Mouse (Mus musculus) hindbrain, embryonic 14.5 days (tissue): ENCODE results near the gene Sin3a. TPM values are rescaled to one million over a fixed set of nuclear protein-coding genes. Genes with fewer than 3 reads are reported as not detected.

Source experiments
- ATAC-seq: fragments of 200-750 bp; cut with Nextera tagmentation; 2 replicates; pipeline ENCODE4 v1.8.0; 2017; ENCODE audit warnings: moderate number of reproducible peaks, mild to moderate bottlenecking, moderate TSS enrichment, moderate library complexity; ENCODE audit not compliant: low FRiP score
- DNase-seq: peaks from one replicate; pipeline ENCODE4 v3.0.0-alpha.2; 2015; ENCODE audit warnings: low spot score
- H3K27ac ChIP-seq: fragments of 300-500 bp; sonication (generic); 2 replicates; pipeline ENCODE4 v1.5.1; 2014; ENCODE audit warnings: mild to moderate bottlenecking, moderate library complexity
- H3K27me3 ChIP-seq: fragments of 300-500 bp; sonication (generic); 2 replicates; pipeline ENCODE4 v1.6.1; 2014; ENCODE audit warnings: mild to moderate bottlenecking, low read length, mixed read lengths; ENCODE audit not compliant: control insufficient read depth, insufficient read depth
- H3K36me3 ChIP-seq: fragments of 300-500 bp; sonication (generic); replicated peaks from 2 replicates; pipeline ENCODE4 v1.6.1; 2014; ENCODE audit not compliant: control insufficient read depth, insufficient read depth
- H3K4me1 ChIP-seq: fragments of 300-500 bp; sonication (generic); replicated peaks from 2 replicates; pipeline ENCODE4 v1.6.1; 2014; ENCODE audit warnings: antibody characterized with exemption, low read length, mixed read lengths; ENCODE audit not compliant: control insufficient read depth, insufficient read depth
- H3K4me2 ChIP-seq: fragments of 300-500 bp; sonication (generic); replicated peaks from 2 replicates; pipeline ENCODE4 v1.6.1; 2014; ENCODE audit warnings: mild to moderate bottlenecking, moderate library complexity
- H3K4me3 ChIP-seq: fragments of 300-500 bp; sonication (generic); replicated peaks from 2 replicates; pipeline ENCODE4 v1.5.1; 2014; ENCODE audit warnings: mild to moderate bottlenecking, low read length
- H3K9ac ChIP-seq: fragments of 300-500 bp; sonication (generic); 2 replicates; pipeline ENCODE4 v1.6.1; 2014
- H3K9me3 ChIP-seq: fragments of 300-500 bp; sonication (generic); 2 replicates; pipeline ENCODE4 v1.6.1; 2016; ENCODE audit warnings: low read length; ENCODE audit not compliant: control insufficient read depth
- WGBS: fragments of 180-500 bp; shearing (Covaris S2); extraction: QIAGEN DNeasy Blood & Tissue Kit; methylation state at CpG from one replicate; pipeline ENCODE4 v1.1.7; 2014; 5-methylcytosine and 5-hydroxymethylcytosine counted together
- polyA plus RNA-seq: library from polyadenylated mRNA; unstranded; fragments of >200 nt; fragmentation: Nextera tagmentation; extraction: Ambion mirVana; gene quantifications from 2 replicates; pipeline ENCODE4 v1.2.1, GENCODE M21; 2014

The Sin3a gene
- polyA plus RNA-seq, 1 experiment from 2014 or later: 28.2 TPM

DNA sequence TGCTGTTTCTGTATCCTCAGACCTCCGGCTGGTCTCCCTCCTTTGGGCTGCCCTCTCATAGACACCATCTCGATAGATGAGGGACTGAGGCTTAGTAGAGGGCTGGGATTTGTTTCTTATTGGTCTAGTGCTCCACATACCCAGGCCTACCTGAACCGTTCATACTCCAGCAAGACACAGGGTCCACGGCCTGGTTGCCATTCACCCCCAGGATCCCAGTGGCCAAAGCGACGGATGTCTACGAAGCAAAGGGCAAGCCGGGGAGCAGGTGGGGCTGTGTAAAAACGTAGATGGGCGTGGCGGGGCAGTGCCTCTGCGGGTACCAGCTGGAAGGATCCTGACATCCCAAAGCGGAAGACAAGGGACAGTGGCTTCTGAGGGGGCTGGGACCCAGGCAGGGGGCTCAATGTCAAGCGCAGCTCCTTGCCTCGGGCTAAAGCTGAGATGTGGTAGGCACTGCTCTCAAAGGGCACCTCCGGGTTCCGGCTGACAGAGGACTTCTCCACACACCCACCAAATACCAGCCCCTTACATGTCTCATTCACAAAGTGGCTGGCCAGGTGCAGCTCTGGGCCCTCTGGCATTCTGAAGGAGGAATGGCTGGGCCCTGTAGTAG lies 74.7 kb downstream of the Sin3a start:
- Histone ChIP-seq H3K4me2 (peak overlapping the region; percentile 61), H3K27ac (no peak overlapping the region), H3K36me3 (peaks cover 30% of the 10 kb centered on the region), H3K4me3 (peak overlapping the region; percentile 45; the same call in 1 of the 2 replicates), H3K9me3 (no peaks in the 10 kb centered on the region), H3K27me3 (no peaks in the 10 kb centered on the region), H3K9ac (0 out of 2 replicates have a peak overlapping the region, but pooled peaks have one; percentile 55), H3K4me1 (peaks cover 18% of the 10 kb centered on the region)
- ATAC-seq: no peak
- 87% methylated on average over 17 of the region's 17 CpGs for WGBS
- DNase-seq: no peak

- 7% methylated on average over 19 of the region's 19 CpGs for WGBS
- peak overlapping the region; percentile 87 for H3K27ac ChIP-seq
- H3K4me3 ChIP-seq: peak overlapping the region; percentile 45
- DNase-seq: peak; percentile 29
- peaks cover 18% of the 10 kb centered on the region for H3K4me1 ChIP-seq
- H3K9me3 ChIP-seq: no peaks in the 10 kb centered on the region
- H3K36me3 ChIP-seq: peaks cover 21% of the 10 kb centered on the region
- peak; percentile 52 for ATAC-seq
- no peaks in the 10 kb centered on the region for H3K27me3 ChIP-seq
- H3K9ac ChIP-seq: peak overlapping the region; percentile 55
- peak overlapping the region; percentile 61 for H3K4me2 ChIP-seq
Observed at GRCm38 (mm10) chr9:57147205-57148143, 75.6 kb downstream of the Sin3a start.

GRCm38 (mm10) chr9:57148144-57148878 lies 76.5 kb downstream of the Sin3a start, which contains the start of gene Neil1:
Gene Neil1, minus strand, starts transcription at chr9:57148305.
- H3K4me2 ChIP-seq: peak within 1 kb of the TSS; percentile 61
- under 1% methylated on average over 27 of the region's 27 CpGs for WGBS
- peak within 1 kb of the TSS; percentile 55 for H3K9ac ChIP-seq
- H3K36me3 ChIP-seq: peaks cover 15% of the 10 kb centered on the region
- peak within 1 kb of the TSS; percentile 87 for H3K27ac ChIP-seq
- DNase-seq (peak; percentile 90), ATAC-seq (peak; percentile 92)
- H3K27me3 ChIP-seq: no peaks in the 10 kb centered on the region
- peak within 1 kb of the TSS; percentile 45 for H3K4me3 ChIP-seq
- peaks cover 18% of the 10 kb centered on the region for H3K4me1 ChIP-seq
- H3K9me3 ChIP-seq: no peaks in the 10 kb centered on the region

DNA sequence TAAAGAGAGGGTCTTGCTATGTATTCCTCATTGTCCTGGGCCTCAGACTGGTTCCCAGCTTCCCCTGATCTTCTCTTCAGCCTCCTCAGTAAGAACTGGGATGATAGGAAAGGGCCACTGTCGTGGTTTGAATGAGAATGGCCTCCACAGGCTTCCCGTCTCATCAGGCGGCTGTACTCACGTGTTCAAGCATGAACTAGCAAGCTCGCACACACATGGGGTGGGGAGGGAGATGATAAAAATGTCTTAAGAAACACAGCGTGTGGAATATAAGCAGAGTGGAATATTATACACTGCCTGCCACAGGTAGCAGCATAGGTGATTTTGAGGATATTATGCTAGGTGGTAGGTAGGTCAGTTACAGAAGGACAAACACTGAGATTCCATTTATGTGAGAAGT lies 77.2 kb downstream of the Sin3a start:
- peaks cover 18% of the 10 kb centered on the region for H3K4me1 ChIP-seq
- peaks cover 9% of the 10 kb centered on the region; the same call in 1 of the 2 replicates for H3K36me3 ChIP-seq
- peak overlapping the region; percentile 55 for H3K9ac ChIP-seq
- peak overlapping the region; percentile 45 for H3K4me3 ChIP-seq
- H3K4me2 ChIP-seq: peak overlapping the region; percentile 61
- H3K27me3 ChIP-seq: no peaks in the 10 kb centered on the region
- DNase-seq (no peak), ATAC-seq (no peak)
- H3K9me3 ChIP-seq: no peaks in the 10 kb centered on the region
- 71% methylated on average over 6 of the region's 6 CpGs for WGBS
- peak overlapping the region; percentile 87 for H3K27ac ChIP-seq

- Histone ChIP-seq H3K27ac (no peak overlapping the region), H3K4me2 (no peak overlapping the region), H3K27me3 (no peaks in the 10 kb centered on the region), H3K4me1 (peaks cover 18% of the 10 kb centered on the region), H3K36me3 (0 out of 2 replicates have a peak, but pooled peaks cover 6% of the 10 kb centered on the region), H3K4me3 (no peak overlapping the region), H3K9ac (no peak overlapping the region), H3K9me3 (no peaks in the 10 kb centered on the region)
- DNase-seq (no peak), ATAC-seq (no peak)
- WGBS: 89% methylated on average over 5 of the region's 5 CpGs
Observed at GRCm38 (mm10) chr9:57150192-57150591, 78.4 kb downstream of the Sin3a start.

GRCm38 (mm10) chr9:57152331-57152730 lies 80.5 kb downstream of the Sin3a start:
- Histone ChIP-seq H3K36me3 (0 out of 2 replicates have a peak, but pooled peaks cover 14% of the 10 kb centered on the region), H3K4me3 (no peak overlapping the region), H3K27me3 (no peaks in the 10 kb centered on the region), H3K9ac (no peak overlapping the region), H3K4me2 (no peak overlapping the region), H3K4me1 (peaks cover 18% of the 10 kb centered on the region), H3K27ac (no peak overlapping the region), H3K9me3 (no peaks in the 10 kb centered on the region)
- no peak for ATAC-seq
- 50% methylated on average over 6 of the region's 6 CpGs for WGBS
- DNase-seq: no peak

- H3K9ac ChIP-seq: no peak overlapping the region
- DNase-seq (no peak), ATAC-seq (no peak)
- no peaks in the 10 kb centered on the region for H3K27me3 ChIP-seq
- no peaks in the 10 kb centered on the region for H3K9me3 ChIP-seq
- H3K4me1 ChIP-seq: peaks cover 12% of the 10 kb centered on the region
- no peak overlapping the region for H3K27ac ChIP-seq
- 93% methylated on average over 7 of the region's 7 CpGs for WGBS
- H3K36me3 ChIP-seq: 0 out of 2 replicates have a peak, but pooled peaks cover 14% of the 10 kb centered on the region
- no peak overlapping the region for H3K4me2 ChIP-seq
- no peak overlapping the region for H3K4me3 ChIP-seq
Observed at GRCm38 (mm10) chr9:57156383-57156782, 84.5 kb downstream of the Sin3a start.

- H3K4me2 ChIP-seq: peak overlapping the region; percentile 69; the same call in 1 of the 2 replicates
- WGBS: 86% methylated on average over 8 of the region's 8 CpGs
- H3K4me1 ChIP-seq: peaks cover 12% of the 10 kb centered on the region
Observed at GRCm38 (mm10) chr9:57156823-57157222, 85.0 kb downstream of the Sin3a start.

More at GRCm38 (mm10) chr9:57156823-57157222, 85.0 kb downstream of the Sin3a start:
- Histone ChIP-seq H3K9me3 (no peaks in the 10 kb centered on the region), H3K27ac (no peak overlapping the region), H3K36me3 (0 out of 2 replicates have a peak, but pooled peaks cover 14% of the 10 kb centered on the region), H3K27me3 (no peaks in the 10 kb centered on the region), H3K4me3 (no peak overlapping the region), H3K9ac (no peak overlapping the region)
- DNase-seq: no peak
- no peak for ATAC-seq
